Mouse (Mus musculus) adrenal gland, postnatal 4 days (tissue): Measurements from ENCODE around the gene Mcrip1. TPM values are rescaled to one million over a fixed set of nuclear protein-coding genes. Genes with fewer than 3 reads are reported as not detected.
"Not testable (repeated sequence)": the region's sequence is repeated elsewhere in the genome, so short reads cannot be mapped to it uniquely, and the experiment has no call there.

Experiments
- DNase-seq, 2 experiments: peaks; one replicate each; pipeline ENCODE4 v3.0.0; 2021 to 2022; ENCODE audit warnings: low spot score in 2 of 2, mixed read lengths in 2 of 2
- long read RNA-seq, 2 experiments: library from polyadenylated mRNA; stranded (forward); transcript quantifications; one replicate each; pipeline ENCODE4 v2.0.0; 2021
- total RNA-seq, 2 experiments: library from RNA; stranded (reverse); gene quantifications; 2 replicates each; pipeline ENCODE4 v1.2.3; 2021

Mcrip1 gene
- total RNA-seq, result 10 to 100 TPM; 80.6 to 84.2 TPM
- long read RNA-seq, experiment 1, transcript Mcrip1-201 (5 exons, 1,205 nt), result major isoform, 142 of 168 reads
- long read RNA-seq, experiment 1, partial matches to known transcripts, result 12 of 168 reads
- long read RNA-seq, experiment 1, other reads (novel, unspliced or antisense), result 10 of 168 reads
- long read RNA-seq, experiment 2, transcript Mcrip1-201 (5 exons, 1,205 nt), result major isoform, 147 of 196 reads
- long read RNA-seq, experiment 2, partial matches to known transcripts, result 31 of 196 reads
- long read RNA-seq, experiment 2, other reads (novel, unspliced or antisense), result 15 of 196 reads

GRCm38 (mm10) chr11:120549168-120549945 is at the start of gene Mcrip1:
TSS of gene Mcrip1 (minus strand) at chr11:120549727.
- DNase-seq, result peak; percentile 84 to 91

GRCm38 (mm10) chr11:120598990-120599549 is 49.5 kb upstream of the Mcrip1 start:
- no peak for DNase-seq

GRCm38 (mm10) chr11:120598283-120598989 is 48.9 kb upstream of the Mcrip1 start, which contains the start of the genes Alyref and Anapc11:
TSS of gene Alyref (minus strand) at chr11:120598365.
TSS of gene Anapc11 (plus strand) at chr11:120598421.
- peak; percentile 87 to 95 for DNase-seq

GRCm38 (mm10) chr11:120597240-120598235 is 48.0 kb upstream of the Mcrip1 start:
- no peak for DNase-seq

DNA sequence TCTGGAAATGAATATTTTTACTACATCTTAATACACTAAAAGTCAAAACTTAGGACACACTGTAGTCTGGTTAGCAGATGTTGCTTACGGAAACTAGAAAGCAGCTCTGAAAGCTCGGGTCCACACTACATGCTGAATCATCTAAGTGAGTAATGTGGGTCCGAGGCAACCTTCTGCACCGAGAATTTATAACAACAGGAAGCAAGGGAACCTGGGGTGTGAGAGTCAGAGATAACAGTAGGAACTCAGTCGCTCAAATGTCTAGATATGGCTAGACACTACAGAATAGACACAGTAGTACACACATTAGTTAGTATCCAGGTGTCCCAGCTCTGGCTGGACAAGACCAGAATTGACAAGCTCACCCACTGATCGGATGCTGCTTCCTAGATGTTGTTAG is 39.0 kb upstream of the Mcrip1 start:
- DNase-seq, result no peak

DNA sequence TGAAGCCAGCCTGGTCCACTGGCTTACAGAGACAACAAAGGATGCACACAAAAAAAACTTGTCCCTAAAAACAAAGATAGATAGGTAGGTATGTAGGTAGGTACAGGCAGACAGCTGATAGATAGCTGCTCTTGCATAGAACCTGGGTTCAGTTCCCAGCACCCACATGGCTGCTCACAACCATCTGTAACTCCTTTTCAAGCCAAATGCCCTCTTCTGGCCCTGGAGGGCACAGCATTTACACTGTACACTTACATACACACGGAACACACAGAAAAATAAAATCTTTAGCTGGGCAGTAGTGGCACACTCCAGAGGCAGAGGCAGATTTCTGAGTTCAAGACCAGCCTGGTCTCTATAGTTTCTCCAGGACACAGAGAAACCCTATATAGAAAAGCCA is 34.4 kb upstream of the Mcrip1 start:
- DNase-seq, result no peak

DNA sequence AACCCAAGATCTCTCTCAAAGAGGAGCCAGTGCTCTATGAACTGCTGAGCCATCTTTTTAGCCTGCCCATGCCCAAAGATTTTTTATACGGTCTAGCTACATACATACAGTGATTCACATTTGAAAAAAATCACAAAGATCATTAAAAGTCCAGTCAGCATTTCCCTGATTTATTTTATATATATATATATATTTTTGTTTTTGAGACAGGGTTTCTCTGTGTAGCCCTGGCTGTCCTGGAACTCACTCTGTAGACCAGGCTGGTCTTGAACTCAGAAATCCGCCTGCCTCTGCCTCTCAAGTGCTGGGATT is 33.4 kb upstream of the Mcrip1 start:
- DNase-seq, result not testable (repeated sequence)

DNA sequence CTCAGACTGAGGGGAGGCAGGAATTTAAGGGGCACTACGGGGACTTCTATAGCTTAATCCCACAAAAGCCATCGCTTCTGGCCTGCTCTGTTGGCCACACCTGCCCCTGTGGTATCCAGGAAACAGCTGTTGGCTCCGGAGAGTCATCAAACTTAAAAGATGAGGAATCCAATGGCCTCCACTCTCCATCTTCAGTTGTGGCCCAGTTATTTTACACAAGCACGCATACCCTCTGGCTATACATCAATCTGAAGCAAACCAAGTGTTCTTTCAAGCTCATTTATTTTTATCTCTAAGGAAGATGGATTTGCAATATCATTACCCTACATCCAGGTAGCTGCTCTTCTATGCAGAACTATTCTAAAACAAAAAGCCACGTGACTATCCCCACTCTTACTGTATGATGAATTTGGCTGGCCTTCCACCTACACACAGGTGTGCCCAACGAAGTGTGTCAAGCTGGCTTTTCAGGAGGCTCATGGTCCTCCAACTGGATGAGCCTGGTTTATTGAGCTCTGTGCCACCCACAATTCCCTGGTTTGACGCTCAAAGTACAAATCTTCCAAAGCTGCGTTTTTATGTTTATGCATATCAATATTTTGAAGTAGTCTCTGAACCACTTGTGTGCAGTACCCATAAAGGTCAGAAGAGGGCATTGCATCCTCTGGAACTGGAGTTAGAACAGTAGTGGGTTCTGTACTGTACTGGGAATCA is 32.9 kb upstream of the Mcrip1 start:
- DNase-seq, result no peak

DNA sequence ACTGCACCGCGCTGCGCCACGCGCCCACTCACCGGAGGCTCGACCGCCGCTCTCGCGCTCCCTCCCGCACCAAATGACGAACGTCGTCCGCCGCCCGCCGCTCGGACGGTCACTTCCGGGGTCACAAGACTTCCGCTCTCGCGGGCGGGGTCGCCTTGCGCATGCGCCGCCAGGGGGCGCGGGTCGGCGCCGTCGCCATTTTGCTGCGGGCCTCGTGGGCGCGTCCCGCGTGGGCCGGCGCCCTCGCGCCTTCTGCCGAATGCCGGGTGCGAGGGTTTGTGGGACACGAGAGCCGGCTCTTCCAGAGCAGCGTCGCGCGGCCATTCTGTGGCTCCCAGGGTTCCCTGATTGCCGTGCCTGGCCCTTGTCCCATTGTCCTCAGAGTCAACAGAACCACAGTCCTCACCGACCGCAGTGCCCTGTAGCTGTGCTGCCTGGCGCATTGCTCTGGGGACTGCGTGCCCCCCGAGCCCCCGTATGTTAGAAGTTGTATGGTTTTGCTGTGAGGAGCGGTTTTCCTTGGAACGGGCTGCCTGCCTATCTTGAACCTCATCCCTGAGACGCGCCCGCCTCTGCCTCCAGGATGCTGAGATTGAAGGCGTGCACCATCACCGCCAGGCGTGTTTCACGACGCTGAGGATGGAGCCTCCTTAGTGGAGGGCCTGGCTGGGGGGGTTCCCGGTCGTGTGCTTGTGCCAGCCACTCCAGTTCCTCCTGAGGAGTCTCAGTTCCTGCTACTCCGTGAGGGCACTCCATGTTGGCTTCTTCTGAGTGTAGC is 32.2 kb upstream of the Mcrip1 start, which contains the start of gene Arhgdia:
Gene Arhgdia (minus strand): TSS at position 135 of the 778 bp plus-strand sequence.
- peak; percentile 80 to 83 for DNase-seq

GRCm38 (mm10) chr11:120580871-120581331 is 31.4 kb upstream of the Mcrip1 start:
- DNase-seq, result no peak

DNA sequence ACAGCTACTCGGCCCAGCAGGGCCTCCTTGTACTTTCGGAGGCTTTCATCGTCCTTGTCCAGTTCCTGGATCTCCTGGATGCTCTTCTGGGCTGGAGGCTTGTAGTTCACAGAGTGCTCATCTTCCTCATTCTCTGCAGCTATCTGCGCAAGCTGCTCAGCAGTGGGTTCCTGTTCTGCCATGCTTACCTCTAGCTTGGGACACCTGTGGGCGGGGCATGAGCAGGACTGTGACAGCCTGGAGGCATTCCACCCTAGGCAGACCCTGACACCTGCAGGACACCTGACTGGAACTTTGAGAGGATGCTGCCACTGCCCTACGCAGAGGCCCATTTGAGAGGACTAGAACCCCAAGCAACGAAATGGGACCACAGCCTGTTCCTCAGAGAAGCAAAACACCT is 30.7 kb upstream of the Mcrip1 start:
- DNase-seq, result no peak

DNA sequence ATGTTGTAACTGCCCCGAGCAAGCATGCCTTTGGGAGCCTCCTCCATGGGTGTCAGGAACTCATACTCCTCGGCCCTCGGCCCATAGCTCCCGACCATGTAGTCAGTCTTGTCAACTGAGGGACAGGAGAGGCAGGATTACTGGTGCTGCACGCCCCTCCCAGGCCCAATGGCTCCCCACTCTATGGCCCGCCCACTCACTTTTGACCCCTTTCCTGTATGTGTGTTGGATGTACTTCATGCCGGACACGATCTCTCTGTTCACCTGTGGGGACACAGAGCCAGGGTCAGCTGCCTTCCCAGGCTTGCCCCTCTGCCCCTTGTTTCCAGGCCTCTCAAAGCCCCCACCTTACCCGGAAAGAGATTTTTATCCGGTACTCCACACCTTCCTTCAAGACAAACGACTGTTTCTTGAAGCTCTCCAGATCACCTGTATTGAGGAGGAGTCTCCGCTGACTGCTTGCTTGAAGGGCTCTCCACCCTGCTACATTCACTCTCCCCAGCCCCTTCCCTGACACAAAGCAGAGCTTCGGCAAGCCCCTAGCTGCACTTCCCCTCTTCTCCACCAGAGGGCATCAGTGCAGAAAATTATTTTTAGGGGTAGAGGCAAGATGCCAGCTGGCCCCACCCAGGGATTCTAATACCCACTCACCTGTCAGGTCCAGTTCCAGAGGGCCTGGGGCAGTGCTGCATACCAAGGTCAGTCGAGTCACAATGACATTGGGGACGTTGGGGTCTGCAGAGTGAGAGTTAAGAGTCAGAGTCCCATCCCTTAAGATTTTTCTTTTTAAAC is 30.0 kb upstream of the Mcrip1 start:
- DNase-seq, result peak in 1 of 2 experiments; percentile 54

- no peak for DNase-seq
Measured at GRCm38 (mm10) chr11:120578694-120579243, 29.2 kb upstream of the Mcrip1 start.

DNA sequence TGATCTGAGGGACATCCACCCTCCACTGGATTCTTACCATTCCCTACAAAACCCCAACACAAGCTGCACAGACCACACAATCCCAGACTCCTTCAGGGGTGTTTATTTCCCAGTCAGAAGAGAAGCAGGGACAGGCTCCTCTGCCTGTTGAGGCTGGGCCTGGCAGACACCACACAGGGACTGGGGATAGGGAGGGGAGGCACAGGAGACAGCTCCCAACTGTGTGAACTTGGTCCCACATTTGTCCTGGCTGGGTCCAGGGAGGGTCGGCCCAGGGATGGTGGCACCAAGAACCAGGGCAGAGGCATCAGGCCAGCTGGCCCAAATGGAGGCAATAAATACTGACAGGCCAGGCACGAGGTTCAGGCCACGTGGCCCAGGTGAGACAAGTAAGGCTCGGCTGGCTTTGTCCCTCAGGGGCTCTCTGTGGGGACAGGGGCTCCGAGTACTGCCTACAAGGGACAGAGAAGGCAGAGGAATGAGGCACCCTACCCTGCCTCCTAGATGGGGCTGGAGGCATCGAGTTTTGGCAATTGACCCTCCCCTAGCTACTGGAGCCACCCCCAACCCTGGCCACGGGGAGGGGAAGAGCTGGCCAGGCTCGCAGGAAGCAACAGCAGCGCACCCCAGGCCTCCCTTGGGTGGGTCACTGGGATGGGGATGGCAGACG is 28.6 kb upstream of the Mcrip1 start:
- no peak for DNase-seq

DNA sequence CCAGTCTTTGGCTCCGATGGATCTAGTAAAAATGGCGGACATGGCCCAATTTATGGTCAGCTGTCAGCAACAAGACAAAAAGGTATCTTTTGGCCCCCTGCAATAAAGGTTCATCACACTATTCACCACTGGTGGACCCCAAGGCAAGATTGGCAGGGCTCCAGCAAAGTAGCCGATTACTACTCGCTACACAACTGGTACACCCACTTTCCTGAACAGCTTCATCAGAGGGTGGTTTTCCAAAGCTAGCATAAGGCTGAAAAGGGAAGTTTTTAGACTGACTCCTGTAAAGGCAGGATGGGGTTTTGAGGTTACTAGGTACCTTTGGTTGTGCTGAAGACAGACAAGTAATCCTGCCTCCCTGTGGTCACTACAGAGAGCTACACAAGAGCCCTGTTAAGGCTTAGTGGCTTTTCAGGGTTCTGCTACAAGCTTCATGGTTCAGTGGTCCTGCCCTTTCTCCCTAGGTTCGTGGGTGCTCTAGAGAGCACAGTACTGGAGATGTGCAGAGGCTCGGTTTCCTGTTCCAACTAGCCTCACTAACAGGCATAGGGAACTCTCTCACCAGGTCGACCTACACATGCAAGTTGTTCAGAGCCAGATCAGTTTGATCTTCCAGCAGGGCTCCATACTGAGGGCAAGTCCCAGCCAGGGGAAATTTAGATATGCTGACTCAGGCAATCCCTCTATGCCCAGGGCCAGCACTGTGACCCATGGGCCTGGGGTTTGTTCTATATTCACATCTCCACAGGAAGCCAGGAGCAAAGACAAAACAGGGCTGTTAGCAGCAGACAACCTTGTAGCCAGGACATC is 27.9 kb upstream of the Mcrip1 start:
- no peak for DNase-seq

DNA sequence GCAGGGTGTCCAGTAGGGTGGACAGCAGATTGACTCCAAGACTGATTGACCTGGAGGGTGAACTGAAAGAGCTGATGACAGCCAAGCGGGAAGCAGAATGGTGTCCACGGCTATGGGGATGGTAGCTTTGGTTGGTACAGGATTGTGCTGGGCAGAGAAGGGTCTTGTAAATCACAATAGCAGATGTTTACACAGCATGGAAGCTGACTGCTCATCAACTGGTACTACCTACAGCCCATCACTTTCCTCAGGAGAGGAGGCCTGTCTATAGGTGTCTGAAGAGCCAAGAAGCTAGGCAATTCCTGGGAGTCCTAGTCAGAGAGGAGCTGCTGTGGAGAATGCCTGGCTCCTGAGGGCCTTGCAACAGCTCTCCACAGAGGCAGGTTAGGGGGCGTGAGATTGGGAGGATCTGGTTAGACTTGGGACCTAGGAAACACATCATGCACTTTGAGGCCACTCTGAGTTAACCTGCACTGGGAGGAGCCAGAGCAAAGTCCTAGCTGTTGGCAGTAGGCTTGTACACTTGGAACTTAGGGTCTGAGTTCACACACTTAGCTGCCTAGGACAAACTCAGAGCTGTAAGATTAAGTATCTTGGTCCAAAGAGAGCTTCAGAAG is 26.9 kb upstream of the Mcrip1 start:
- no peak for DNase-seq
